Mouse (Mus musculus): ENCODE measurements around the gene Gata5. TPM values are rescaled to one million over a fixed set of nuclear protein-coding genes. Genes with fewer than 3 reads are reported as not detected.

Gata5 gene
- total RNA-seq (2021): 1 to 10 TPM; 1.0 to 1.2 TPM

DNA sequence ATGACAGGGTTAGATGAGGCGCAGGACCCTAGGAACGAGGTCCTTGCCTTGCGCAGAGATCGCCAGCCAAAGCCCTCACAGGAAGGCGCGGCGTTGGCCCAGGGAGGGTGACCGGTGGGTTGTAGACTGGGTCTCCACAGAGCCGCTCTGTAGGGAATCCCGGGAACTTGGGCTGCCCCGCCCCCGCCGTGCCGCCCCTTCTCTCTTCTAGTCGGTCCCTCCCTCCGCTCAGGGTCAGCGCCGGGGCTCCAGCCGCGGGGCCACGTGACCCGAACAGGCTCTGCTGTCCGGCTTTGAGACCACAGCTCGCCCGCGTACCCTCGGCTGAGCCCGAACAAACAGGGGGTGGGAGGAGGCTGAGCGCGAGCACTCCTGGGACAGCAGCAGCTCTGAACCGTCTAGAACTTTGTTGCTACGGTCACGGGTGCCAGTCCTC lies at the start of gene Gata5:
Gata5 (minus strand) TSS at position 149 of the 436 bp plus-strand sequence.
- peak in 1 of 2 experiments; percentile 37 for DNase-seq
- intact Hi-C loops (cut with DNase I): no loop called here

DNA sequence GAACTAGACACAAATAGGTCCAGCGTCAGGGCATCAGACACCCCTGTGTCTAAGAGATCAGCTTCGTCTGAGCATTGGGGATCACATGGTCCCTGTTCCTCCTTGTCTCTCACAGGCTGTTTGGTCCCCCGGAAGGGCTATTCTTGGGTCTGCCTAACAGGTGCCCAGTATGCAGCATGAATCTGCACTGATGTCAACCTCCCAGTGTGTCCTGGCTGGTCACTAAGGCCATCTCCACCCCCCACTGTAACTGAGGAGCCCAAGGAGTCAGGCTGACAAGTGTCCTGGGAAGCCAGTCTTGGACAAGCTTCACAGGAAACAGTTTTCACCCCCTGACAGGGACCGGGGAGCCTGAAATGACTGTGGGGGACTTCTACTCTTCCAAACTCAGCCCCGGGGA lies 42.2 kb upstream of the Gata5 start:
- intact Hi-C loops (cut with DNase I): no loop called here
- DNase-seq: no peak

DNA sequence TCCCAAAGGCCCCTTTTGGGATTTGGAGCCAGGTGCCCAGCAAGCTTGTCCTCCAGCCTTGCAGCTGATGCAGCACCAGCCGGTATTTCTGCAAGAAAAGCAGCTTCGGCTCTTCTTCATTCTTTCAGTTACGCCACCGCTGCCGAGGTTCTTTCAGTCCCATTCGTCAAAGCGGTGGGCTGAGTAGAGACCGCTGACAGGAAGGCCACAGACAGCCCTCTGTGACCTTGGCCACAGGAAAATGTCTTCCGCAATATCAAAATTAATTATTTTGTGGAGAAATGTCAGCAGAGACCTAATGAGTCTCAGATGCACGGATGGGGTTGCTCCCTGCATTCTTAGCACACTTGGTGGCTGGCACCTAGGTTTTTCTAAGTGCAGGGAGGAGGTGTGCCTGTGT lies 38.8 kb upstream of the Gata5 start:
- intact Hi-C loops (cut with DNase I): no loop called here
- DNase-seq: no peak

DNA sequence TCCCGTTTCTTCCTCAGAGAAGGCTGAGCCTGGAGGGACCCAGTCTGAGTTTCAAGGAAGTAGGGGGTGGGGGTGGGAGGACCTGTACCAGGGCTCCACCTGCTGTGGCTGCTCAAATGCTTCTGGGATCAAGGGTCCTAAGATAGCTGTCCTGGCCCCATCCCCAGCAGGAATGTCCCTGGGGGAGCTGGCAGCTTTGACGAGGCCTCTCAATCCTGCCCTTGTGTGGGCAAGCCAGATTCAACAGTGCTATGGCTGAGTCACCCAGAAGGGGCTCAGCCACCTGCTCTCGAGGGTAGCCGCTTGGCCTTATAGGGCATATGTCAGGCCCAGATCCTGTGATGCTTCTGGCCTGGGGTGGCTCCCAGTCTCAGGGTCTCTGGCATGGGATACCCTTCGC lies 33.9 kb upstream of the Gata5 start:
- intact Hi-C loops (cut with DNase I): no loop called here
- no peak for DNase-seq

DNA sequence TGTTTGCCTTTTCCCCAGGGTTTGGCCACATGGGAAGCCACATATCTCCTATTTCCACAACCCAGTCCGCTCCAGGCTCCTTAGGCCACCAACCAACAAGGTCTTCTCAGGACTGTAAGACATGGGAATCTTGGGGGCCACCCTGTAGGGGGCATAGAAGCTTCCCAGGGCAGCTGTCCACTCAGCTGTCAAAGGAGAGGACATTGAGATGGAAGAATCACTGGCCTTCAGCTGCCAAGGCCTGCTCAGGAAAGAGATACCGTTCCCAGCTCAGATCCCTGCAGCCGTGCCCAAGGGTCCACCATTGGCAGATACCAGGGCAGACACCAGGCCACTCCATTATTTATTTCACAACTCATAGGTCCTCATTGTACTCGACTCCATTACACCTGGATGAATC lies 32.9 kb upstream of the Gata5 start:
- no peak for DNase-seq
- intact Hi-C loops (cut with DNase I): no loop called here

DNA sequence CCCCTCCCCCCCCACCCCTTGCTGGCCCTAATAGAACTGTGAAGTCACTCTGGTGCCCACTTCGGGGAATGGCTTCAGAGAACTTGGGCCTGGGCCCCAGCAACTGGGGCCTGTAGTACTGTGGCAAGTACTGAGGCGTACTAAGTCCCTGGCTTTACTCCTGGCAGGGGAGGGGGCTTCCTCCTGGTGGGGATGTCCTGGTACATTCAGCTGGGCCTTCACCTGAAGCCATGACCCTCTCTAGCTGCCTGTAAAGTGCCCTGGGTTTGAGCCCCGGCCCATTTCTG lies 28.9 kb upstream of the Gata5 start:
- no peak for DNase-seq
- intact Hi-C loops (cut with DNase I): no loop called here

DNA sequence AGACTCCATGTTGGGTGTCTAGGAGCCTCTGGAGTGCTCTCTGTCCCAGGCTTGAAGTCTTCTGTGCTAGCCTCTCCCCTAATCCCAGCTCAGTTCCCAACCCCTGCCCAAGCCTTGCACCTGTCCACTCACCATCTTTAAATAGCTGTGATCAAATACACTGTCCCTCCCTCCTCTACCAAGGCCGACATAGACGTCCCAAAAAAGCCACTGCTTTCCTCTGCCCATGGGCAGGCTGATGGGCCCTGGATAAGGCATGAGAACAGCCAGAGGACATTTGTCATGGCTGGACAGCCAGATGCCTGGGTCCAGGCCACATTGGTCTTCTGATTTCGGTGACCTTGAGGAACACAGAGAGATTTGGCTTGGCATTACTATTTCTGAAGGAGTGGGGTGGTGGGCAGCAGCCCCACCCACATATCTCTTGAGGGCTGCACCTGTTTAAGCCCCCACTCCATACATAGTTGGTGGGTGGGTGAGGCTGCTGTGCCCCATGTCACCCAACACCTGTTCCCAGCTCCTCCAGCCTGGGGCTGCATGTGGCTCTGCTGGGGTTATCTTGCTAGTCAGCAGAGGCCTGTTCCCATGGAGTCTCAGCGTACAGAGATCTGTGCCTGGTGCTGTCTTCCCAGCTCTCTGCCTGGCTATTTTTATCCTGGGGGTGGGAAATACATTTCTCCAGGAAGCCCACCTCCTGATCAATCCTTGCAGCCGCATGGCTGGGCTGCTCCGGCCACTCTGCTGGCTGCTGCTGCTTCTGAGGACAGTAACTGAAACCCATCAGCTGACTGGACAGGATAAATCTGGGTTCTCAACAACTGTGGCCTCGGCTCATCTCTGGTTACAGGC lies 28.3 kb upstream of the Gata5 start:
- intact Hi-C loops (cut with DNase I): no loop called here
- peak; percentile 34 to 39 for DNase-seq

DNA sequence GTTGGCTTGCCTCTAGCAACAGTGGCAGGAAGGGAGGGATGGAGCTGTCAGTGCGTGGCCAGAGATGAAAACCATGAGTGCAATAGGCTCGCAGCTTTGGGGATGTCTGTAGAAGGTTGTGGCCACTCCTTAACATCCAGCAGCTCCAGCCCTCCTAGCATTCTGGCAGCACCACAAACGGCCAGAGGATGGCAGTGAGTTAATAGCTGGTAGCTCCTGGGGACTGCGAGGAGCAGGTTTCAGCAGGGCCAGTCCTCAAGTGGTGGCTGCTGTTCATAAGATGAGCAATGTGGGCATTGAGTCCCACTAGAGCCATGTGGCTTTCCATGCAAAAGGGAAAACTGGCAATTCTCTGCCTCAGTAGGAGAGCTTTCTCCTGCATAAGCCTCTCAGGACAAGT lies 24.6 kb upstream of the Gata5 start:
- intact Hi-C loops (cut with DNase I): no loop called here
- DNase-seq: peak; percentile 71 to 72

DNA sequence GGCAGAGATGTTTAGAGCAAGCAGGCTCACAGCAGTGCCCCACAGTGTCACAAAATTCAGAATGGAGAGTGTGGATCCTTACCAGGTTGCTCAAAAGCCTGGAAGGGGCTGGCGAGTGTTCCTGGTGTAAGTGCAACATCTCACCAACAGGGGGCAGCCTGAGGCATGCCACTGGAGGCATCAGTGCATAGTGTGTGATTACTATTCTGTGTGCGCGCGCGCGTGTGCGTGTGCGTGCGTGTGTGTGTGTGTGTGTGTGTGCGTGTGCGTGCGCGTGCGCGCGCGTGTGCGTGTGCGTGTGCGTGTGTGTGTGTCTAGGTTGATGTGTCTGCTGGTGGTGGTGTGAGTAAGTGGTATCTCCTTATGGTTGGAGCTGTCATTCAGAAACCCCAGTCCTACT lies 18.8 kb upstream of the Gata5 start:
- peak in 1 of 2 experiments; percentile 60 for DNase-seq
- intact Hi-C loops (cut with DNase I): no loop called here

DNA sequence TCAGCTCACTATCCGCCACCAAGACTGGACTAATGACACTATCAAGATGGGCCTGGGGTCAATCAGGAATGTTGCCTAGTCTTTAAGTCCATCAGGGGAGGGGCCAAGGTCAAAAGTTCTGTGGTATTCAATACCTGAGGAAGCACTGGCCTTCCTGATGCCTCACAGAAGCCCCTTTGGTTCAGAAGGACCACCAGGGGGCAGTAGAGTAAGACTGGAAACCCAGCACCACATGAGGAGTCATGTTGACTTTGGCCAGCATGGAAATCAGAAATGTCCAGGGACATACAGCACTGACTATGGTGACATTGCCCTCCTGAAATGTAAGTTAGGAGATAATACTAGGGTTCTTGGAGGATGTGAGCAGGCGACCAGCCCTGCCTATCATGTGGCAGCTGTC lies 16.2 kb upstream of the Gata5 start:
- intact Hi-C loops (cut with DNase I): loop anchor here (1.0 kb wide), 1 partner anchor 82 kb away; no protein-coding TSS in a partner anchor

DNA sequence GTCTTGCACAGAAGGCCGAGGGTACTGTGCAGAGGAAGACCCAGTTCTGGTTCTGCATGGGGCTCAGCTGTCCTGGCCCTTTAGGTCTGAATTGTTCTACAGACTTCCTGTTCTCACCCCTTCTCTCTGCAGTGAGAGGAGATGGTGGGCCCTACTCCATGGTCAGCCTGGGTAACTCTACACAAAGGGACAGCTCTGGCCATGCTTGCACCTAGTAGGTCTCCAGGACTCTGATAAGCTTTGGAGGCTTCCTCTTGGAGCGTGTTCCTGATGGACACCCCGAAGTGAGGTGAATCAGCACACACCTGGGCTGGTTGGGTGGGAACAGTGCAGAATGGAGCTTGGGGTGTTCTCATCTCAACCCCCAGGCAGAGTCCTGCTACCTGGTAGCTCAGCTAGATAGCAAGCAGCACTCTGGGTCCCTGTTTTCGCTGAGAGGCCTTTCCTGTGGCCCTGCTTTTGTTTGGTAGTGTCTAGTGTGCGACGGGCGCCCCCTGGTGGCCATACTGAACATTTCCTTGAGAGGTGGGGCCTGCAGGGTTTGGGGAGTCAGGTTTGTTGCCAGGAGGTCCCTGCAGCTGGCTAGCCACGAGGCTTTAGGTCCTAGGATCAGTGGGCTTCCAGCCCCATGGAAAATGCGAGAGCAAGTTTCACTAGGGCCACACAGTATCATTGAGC lies 12.5 kb upstream of the Gata5 start:
- intact Hi-C loops (cut with DNase I): loop anchor here (1.0 to 10.0 kb wide), 2 partner anchors 72 to 172 kb away; partner anchors contain the start of gene Adrm1

More for the DNA sequence above, 16.2 kb upstream of the Gata5 start:
- DNase-seq: peak in 1 of 2 experiments; percentile 60

DNA sequence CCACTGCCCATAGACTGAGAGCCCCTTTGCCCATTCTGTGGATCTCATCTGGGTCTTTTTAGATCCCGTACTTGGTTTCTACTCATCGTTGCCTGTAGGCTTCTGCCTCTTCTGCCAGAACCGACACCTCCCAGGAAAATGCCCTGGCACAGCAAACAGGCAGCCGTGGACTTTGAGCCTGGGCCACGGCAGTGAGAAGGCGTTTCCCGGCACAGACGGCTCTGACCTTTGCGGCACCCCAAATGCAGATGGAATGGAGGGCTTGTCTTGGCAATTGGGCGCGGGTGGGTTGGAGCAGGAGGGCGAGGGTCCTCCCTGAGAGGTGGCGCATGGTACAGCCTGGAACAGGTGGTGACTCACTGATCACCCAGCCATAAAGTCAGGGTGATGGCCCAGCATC lies 8.6 kb upstream of the Gata5 start:
- no peak for DNase-seq
- intact Hi-C loops (cut with DNase I): loop anchor here (10.0 kb wide), 1 partner anchor 168 kb away; the partner anchor contains the start of gene Adrm1

More for the DNA sequence above, 12.5 kb upstream of the Gata5 start:
- DNase-seq: peak; percentile 78 to 91

DNA sequence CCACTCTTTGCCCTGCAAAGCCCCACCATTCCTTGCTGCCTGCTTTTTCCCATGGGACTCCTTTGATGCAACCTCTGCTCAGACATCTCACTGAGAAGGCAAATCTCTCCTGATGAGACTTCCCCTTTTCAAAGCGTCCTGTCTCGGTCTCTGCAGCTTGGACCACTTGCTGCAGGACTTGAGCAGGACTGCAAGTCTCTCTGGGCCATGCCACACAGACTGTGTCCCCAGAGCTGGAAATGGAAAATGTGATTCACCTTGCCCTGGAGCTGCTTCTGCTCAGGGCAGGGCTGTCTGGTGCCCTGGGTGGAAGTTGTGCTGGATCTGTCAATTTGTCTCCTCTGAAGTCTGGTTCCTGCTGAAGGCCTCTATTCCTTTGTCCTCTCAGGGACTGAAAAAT lies 7.7 kb upstream of the Gata5 start:
- no peak for DNase-seq
- intact Hi-C loops (cut with DNase I): loop anchor here (10.0 kb wide), 1 partner anchor 167 kb away; the partner anchor contains the start of gene Adrm1

DNA sequence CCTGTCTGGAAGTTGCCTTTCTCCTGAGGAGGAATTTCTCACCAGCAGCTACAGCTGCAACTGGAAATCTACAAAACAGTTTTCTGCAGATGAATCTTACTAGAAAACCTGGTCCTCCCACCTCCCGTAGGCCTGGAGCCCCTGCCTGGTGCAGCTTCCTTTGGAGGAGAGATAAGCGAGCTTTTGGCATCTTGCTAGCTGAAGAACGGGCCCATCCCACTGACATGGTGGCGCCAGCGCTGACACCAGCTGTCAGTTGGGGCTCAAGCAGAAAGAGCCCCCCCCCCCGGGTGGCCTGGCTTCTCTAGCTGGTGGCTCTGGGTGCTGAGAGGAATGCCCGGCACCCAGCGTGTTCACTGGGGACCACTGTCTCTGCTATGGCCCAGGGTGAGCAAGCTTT lies 6.7 kb upstream of the Gata5 start:
- intact Hi-C loops (cut with DNase I): loop anchor here (10.0 kb wide), 1 partner anchor 166 kb away; the partner anchor contains the start of gene Adrm1
- no peak for DNase-seq

DNA sequence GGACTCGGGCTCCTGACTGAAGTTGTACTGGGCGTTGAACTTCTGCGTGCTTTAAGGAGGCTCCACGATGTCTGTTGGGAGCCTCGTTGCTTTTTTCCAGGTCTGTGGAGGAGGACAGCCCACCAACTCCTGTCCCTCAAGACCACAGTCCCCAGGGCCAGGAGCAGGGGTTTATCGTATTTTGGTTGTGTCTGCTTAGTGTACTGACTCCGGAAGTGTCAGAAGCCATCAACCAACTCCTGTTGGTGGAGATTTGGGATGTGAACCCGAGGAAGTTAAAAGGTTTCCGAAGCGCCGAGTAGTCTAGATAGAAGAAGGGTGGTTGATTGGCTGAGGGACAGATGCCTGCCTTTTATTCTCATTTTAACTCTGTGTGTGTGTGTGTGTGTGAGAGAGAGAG lies 5.4 kb upstream of the Gata5 start:
- intact Hi-C loops (cut with DNase I): loop anchor here (10.0 kb wide), 1 partner anchor 165 kb away; the partner anchor contains the start of gene Adrm1

DNA sequence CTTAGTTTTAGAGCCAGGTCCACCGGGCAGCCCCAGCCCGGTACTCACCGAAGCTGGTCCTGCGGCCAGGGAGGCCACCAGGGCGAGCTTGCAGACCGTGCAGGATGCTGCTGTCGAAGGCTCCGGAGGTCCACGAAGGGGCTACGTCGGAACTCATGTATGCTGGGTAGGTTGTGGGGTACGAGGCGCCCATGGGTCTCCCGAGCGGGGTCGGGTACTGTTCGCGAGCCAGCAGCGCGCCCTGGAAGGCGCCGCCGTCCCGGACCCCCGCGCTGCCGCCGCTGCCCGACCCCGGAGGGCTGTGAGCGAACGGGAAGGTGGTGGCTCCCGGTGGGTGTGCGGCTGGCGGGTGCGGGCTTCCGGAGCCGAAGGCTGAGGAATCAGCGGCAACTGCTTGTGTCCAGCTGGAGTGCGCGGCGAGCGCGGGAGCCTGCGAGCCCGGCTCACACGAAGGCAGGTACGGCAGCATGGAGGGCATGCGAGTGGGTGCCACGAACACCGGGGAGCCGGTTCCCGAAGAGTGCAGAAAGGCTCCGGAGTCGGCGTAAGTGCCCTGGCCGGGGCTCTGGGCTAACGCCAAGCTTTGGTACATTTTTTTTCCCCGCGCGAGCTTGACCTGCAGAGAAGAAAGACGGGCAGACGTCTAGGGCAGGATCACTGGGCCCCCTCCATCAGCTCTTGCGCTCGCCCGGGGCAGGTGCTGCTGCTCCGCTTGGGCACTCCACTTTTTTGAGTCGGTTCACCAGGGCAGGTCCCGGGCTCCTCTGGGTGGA lies 535 bp downstream of the Gata5 start:
- DNase-seq: no peak
- intact Hi-C loops (cut with DNase I): no loop called here

More for the DNA sequence above, 5.4 kb upstream of the Gata5 start:
- DNase-seq: no peak

DNA sequence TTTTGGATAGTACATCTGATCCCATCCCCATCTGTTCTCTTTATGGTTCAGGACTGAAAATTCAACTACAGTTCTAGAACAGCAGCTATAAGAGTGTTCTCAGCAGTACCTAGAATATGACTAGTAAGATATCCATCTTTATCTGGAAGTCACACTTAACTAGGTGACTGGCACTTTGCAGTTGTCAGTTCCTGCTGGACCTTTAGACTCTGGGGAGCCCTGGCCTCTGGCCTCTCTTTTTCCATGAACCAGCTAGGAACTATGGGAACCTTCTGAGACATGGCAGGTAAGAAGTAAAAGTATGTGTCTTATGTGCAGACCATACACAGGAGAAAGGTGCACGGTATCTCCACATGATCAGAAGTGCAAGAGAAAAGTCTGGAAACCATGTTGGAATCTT lies 5.0 kb downstream of the Gata5 start:
- intact Hi-C loops (cut with DNase I): no loop called here
- DNase-seq: no peak

DNA sequence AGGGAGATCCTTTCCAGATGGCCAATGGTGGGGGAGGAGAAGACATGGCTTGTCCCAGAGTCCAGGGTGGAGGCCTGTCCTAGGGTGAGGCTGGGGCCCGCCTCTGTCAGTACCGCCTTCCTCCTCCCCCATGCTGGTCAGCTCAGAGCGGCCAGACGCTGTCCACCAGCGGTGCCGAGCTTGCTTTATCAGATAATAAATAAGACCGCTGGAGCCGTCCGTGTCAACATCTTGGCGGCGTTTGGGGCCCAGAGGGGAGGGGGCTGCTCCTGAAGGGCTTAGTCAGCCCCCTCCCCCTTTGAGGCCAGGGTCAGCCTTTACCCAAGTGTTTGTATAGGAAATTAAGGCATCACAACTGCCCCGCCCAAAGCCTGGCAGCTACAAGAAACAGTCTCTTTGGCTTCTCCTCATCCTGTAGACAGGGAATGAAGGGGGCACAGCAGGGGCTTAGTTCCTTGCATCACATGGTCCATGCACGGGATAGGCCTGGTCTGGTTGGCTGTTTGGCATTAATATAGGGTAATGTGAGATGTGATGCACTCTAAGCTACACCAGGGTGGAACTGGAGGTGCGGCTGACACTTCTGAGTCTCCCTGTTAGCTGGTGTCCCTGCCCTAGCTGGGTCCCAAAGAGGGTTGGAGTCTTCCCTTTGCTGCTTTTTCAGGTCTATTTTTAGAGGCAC lies 11.7 kb downstream of the Gata5 start:
- intact Hi-C loops (cut with DNase I): no loop called here
- DNase-seq: no peak

DNA sequence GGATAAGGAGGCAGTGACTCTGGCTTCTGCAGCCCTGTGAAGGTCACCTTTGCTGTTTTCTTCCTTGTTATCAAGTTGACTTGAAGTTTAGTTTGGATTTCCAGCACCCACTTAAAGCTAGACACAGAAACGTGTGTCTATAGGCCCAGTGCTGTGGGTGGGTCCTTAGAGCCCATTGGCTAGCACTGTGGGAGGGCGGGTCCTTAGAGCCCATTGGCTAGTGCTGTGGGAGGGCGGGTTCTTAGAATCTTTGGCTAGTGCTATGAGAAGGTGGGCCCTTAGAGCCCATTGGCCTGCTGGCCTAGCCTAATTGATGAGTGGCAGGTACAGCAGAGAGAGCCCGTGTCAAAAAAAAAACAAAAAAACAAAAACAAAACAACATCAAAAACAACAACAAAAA lies 14.3 kb downstream of the Gata5 start:
- DNase-seq: no peak
- intact Hi-C loops (cut with DNase I): no loop called here

DNA sequence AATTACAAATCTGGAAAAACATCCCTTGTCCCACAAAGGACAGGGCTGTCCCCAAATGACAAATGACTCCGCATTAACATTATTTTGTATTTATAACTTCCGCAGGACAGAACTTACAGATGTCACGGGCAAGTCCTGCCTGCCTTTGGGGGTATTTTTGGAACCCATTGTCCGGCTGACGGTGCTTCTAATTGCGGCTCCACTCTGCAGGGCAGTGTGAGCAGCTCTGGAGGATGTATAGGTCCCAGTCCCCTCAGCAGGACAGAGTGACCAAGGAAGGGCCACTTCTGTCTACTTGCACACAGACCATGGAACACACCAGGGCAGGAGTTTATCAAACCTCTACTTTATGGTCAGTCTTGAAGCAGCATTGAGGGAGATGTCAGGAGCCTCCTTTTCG lies 16.9 kb downstream of the Gata5 start:
- DNase-seq: peak in 1 of 2 experiments; percentile 50
- intact Hi-C loops (cut with DNase I): no loop called here

All from heart, postnatal 10 days (tissue).